Mouse (Mus musculus) C2C12 (cell line): ENCODE data around the gene Camta2.

Source experiments
- CTCF ChIP-seq: IDR thresholded peaks from one replicate; pipeline ENCODE4 v1.5.1; 2011; ENCODE audit not compliant: control insufficient read depth, insufficient read depth, insufficient read length
- USF1 ChIP-seq: IDR thresholded peaks from one replicate; pipeline ENCODE4 v1.6.1; 2011; ENCODE audit warnings: low read depth, mild to moderate bottlenecking, control low read depth, moderate library complexity

DNA sequence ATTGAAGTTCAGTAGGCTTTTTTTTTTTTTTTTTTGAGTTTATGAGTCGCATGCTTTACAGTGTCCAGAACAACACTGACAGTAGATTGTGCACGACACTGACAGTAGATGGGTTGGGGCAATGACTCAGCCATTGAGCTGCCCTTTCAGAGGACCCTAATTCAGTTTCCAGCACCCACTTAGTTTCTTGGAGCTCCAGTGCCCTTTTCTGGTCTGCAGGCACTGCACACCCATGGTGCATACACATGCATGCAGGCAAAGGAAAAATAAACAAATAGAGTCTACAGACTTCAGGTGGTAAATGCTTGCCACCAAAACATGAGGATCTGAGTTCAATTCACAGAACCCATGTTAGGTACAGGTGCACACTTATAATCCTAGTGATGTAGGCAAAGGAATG, 38.7 kb upstream of the Camta2 start:
- TF ChIP-seq CTCF = no peak
- no peak for TF ChIP-seq USF1
